Mouse (Mus musculus) kidney, postnatal 0 days (tissue): Measurements from ENCODE around the gene Mrpl37. TPM values are rescaled to one million over a fixed set of nuclear protein-coding genes. Genes with fewer than 3 reads are reported as not detected.

Experiments used
- ATAC-seq: fragments of 200-750 bp; cut with Nextera tagmentation; replicated peaks from 2 replicates; pipeline ENCODE4 v1.8.0; 2017; ENCODE audit warnings: low read depth, moderate number of reproducible peaks, moderate TSS enrichment, moderate library complexity; ENCODE audit not compliant: low FRiP score
- DNase-seq: peaks from one replicate; pipeline ENCODE4 v3.0.0-alpha.2; 2016; ENCODE audit warnings: low spot score
- H3K27ac ChIP-seq: fragments of 300-500 bp; sonication (generic); 2 replicates; pipeline ENCODE4 v1.5.1; 2014; ENCODE audit warnings: mild to moderate bottlenecking
- H3K27me3 ChIP-seq: fragments of 300-500 bp; sonication (generic); 2 replicates; pipeline ENCODE4 v1.6.1; 2014; ENCODE audit warnings: low read length, mixed read lengths; ENCODE audit not compliant: insufficient read depth
- H3K36me3 ChIP-seq: fragments of 300-500 bp; sonication (generic); 2 replicates; pipeline ENCODE4 v1.6.1; 2014; ENCODE audit warnings: low read length, mixed read lengths; ENCODE audit not compliant: insufficient read depth
- H3K4me1 ChIP-seq: fragments of 300-500 bp; sonication (generic); replicated peaks from 2 replicates; pipeline ENCODE4 v1.6.1; 2014; ENCODE audit warnings: antibody characterized with exemption, low read length, mixed read lengths; ENCODE audit not compliant: insufficient read depth
- H3K4me2 ChIP-seq: fragments of 300-500 bp; sonication (generic); 2 replicates; pipeline ENCODE4 v1.6.1; 2014; ENCODE audit warnings: mild to moderate bottlenecking, low read length, moderate library complexity, mixed read lengths
- H3K4me3 ChIP-seq: fragments of 300-500 bp; sonication (generic); replicated peaks from 2 replicates; pipeline ENCODE4 v1.5.1; 2014; ENCODE audit warnings: low read depth, low read length
- H3K9ac ChIP-seq: fragments of 300-500 bp; sonication (generic); 2 replicates; pipeline ENCODE4 v1.6.1; 2014; ENCODE audit warnings: low read depth, low read length
- H3K9me3 ChIP-seq: fragments of 300-500 bp; sonication (generic); replicated peaks from 2 replicates; pipeline ENCODE4 v1.6.1; 2016; ENCODE audit warnings: low read length, inconsistent platforms, mixed read lengths
- CTCF ChIP-seq: IDR thresholded peaks from 2 replicates; pipeline ENCODE4 v1.5.1; 2016; ENCODE audit warnings: antibody characterized with exemption, low read depth, mild to moderate bottlenecking, moderate library complexity
- WGBS: fragments of 180-500 bp; shearing (Covaris S2); extraction: QIAGEN DNeasy Blood & Tissue Kit; methylation state at CpG from one replicate; pipeline ENCODE4 v1.1.7; 2014; 5-methylcytosine and 5-hydroxymethylcytosine counted together
- polyA plus RNA-seq: library from polyadenylated mRNA; unstranded; fragments of >200 nt; fragmentation: Nextera tagmentation; extraction: Ambion mirVana; gene quantifications from 2 replicates; pipeline ENCODE4 v1.2.1, GENCODE M21; 2015

Gene Mrpl37
- polyA plus RNA-seq, 1 experiment from 2014 or later, result 94.1 TPM

DNA sequence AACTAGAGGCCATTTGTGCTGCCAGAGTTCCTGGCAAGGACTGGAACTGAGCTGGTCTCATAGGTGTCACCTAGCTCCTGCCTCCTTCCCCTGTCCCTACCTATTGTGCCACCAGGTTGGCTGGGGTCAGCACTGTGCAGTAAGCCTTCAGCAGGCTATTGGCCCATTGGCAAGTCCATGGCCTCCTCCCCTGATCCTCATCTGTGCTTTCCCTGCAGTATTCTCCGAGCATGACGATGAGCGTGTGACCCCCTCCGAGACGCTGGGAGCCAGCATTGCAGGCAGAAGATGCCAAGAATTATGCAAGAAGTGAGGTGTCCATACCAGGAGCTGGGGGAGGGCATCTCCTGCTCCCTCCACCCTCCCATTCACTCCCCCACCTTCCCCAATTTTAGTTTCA, 18.9 kb downstream of the Mrpl37 start:
- WGBS, result 77% methylated on average over 5 of the region's 5 CpGs
- peaks cover 39% of the 10 kb centered on the region for H3K36me3 ChIP-seq
- no peak for TF ChIP-seq CTCF

DNA sequence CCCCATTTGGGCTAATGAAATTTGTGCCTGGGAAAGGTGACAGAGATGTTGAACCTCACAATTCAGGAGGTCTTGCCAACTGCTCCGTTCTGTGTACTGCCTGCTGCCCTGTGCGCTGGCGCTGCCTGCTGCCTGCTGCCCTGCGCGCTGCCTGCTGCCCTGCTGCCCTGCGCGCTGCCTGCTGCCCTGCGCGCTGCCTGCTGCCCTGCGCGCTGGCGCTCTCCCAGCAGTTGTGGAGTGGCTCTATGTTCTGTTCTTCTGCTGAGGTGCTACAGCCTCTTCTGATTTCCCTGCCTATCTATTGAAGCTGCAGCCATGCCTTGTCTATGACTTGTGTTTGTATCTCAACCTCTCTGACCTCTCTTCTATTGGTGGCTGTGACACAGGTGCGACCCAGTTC, 21.5 kb downstream of the Mrpl37 start:
- ATAC-seq (no peak), DNase-seq (no peak)
- Histone ChIP-seq H3K27me3 (no peaks in the 10 kb centered on the region), H3K9ac (no peak overlapping the region), H3K4me2 (no peak overlapping the region), H3K9me3 (no peaks in the 10 kb centered on the region), H3K4me1 (no peaks in the 10 kb centered on the region), H3K27ac (no peak overlapping the region), H3K4me3 (no peak overlapping the region), H3K36me3 (peaks cover 52% of the 10 kb centered on the region)
- no peak for TF ChIP-seq CTCF
- 95% methylated on average over 13 of the region's 13 CpGs for WGBS

More for the DNA sequence above, 18.9 kb downstream of the Mrpl37 start:
- no peak overlapping the region for H3K9ac ChIP-seq
- no peak overlapping the region for H3K4me3 ChIP-seq
- no peaks in the 10 kb centered on the region for H3K27me3 ChIP-seq
- no peak overlapping the region for H3K4me2 ChIP-seq
- no peaks in the 10 kb centered on the region for H3K9me3 ChIP-seq
- no peaks in the 10 kb centered on the region for H3K4me1 ChIP-seq
- DNase-seq, result no peak
- no peak for ATAC-seq
- no peak overlapping the region for H3K27ac ChIP-seq

DNA sequence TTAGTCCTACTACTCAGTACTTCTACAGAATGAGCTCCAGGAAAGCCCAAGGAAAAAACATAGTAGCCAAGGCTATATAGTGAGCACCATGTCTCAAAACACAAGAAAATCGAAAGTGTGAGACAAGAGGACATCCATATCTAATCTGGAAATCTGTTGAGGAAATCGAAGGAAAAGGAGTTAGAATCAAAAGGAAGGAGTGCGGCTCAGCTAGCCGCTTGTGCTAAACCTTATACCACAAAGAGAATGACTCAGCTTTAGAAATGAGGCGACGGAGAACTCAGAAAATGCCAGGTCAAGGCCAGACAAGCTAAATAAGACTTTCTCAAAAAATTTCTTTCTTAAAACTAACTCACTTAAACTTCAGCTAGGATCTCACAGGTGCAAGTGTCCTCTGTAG, 24.4 kb downstream of the Mrpl37 start:
- Histone ChIP-seq H3K27ac (no peak overlapping the region), H3K4me2 (no peak overlapping the region), H3K4me1 (no peaks in the 10 kb centered on the region), H3K4me3 (no peak overlapping the region), H3K36me3 (peaks cover 59% of the 10 kb centered on the region), H3K9ac (no peak overlapping the region), H3K27me3 (no peaks in the 10 kb centered on the region), H3K9me3 (no peaks in the 10 kb centered on the region)
- DNase-seq (no peak), ATAC-seq (no peak)
- no peak for TF ChIP-seq CTCF
- 94% methylated on average over 6 of the region's 6 CpGs for WGBS

DNA sequence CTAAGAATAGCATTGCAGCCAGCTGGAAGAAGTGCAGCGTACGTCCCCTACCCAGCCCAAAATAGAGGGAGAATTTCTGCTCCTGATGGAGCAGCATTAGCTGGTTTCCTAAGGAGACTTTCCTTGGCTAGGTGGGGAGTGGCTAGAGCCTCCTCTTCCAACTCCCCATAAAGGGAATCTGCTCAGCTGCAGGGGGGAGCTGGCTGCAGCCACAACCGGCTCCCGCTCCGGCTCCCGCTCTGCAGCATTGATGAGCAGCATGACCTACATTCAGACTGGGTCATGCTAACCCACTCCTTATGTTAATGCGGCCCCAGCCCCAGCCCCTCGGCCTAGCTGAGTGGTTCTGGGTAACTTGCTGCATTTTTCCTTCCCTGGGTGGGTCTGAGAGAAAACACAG, 27.4 kb downstream of the Mrpl37 start:
- ATAC-seq, result no peak
- no peak overlapping the region for H3K27ac ChIP-seq
- no peak overlapping the region for H3K4me2 ChIP-seq
- H3K36me3 ChIP-seq, result peaks cover 53% of the 10 kb centered on the region
- no peaks in the 10 kb centered on the region for H3K4me1 ChIP-seq
- 77% methylated on average over 8 of the region's 8 CpGs for WGBS
- H3K9me3 ChIP-seq, result no peaks in the 10 kb centered on the region
- no peaks in the 10 kb centered on the region for H3K27me3 ChIP-seq
- H3K9ac ChIP-seq, result no peak overlapping the region
- no peak for TF ChIP-seq CTCF
- DNase-seq, result no peak
- no peak overlapping the region for H3K4me3 ChIP-seq

DNA sequence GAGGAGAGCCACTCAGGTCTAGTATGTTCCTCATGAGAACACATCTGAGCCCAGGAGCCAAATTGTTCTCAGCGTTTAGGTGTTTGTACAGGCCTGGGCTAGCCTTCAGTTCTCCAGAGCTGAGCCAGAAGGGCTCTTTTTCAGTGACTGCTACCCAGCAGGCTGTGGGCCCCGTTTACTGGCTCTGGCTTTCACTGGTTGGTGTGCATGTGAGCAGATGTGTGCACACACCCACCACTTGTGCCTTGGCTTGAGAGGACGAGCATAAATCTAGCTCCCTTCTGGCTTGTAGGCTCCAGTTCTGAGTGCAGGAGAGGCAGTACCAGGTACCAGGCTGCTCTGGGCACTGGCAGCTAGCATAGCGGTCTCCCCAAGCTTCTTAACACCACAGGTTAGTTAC, 28.4 kb downstream of the Mrpl37 start:
- no peak overlapping the region for H3K4me3 ChIP-seq
- WGBS, result 85% methylated on average over 4 of the region's 4 CpGs
- H3K4me2 ChIP-seq, result no peak overlapping the region
- TF ChIP-seq CTCF, result no peak
- ATAC-seq (no peak), DNase-seq (no peak)
- no peaks in the 10 kb centered on the region for H3K27me3 ChIP-seq
- H3K36me3 ChIP-seq, result peaks cover 52% of the 10 kb centered on the region
- no peaks in the 10 kb centered on the region for H3K4me1 ChIP-seq
- H3K9me3 ChIP-seq, result no peaks in the 10 kb centered on the region
- no peak overlapping the region for H3K9ac ChIP-seq
- no peak overlapping the region for H3K27ac ChIP-seq

DNA sequence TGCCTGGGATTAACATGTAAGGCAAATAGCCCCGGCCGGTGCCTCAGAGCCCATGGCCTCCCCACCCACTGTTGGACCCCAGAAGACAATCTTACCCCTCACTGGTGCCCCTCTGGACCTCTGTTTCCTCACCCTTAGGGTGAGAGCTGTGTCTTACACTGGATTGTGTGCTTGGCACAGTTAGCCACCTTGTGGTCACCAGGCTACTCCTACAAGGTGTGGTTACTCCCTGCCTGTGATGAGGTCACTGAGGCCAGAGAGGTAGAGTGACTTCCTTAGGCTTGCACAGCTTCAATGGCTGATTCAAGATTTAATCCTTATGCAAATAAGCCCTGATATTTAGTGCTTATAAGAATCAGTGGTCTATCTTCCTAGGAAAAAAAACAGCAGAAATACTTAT, 29.7 kb downstream of the Mrpl37 start:
- H3K27ac ChIP-seq, result no peak overlapping the region
- no peaks in the 10 kb centered on the region for H3K4me1 ChIP-seq
- ATAC-seq (peak; percentile 60; the same call in 1 of the 2 replicates), DNase-seq (no peak)
- peaks cover 56% of the 10 kb centered on the region for H3K36me3 ChIP-seq
- peak; percentile 33; the same call in 1 of the 2 replicates for TF ChIP-seq CTCF
- H3K4me3 ChIP-seq, result no peak overlapping the region
- H3K9me3 ChIP-seq, result no peaks in the 10 kb centered on the region
- no peak overlapping the region for H3K4me2 ChIP-seq
- H3K27me3 ChIP-seq, result no peaks in the 10 kb centered on the region
- WGBS, result 78% methylated on average over 2 of the region's 2 CpGs
- no peak overlapping the region for H3K9ac ChIP-seq

DNA sequence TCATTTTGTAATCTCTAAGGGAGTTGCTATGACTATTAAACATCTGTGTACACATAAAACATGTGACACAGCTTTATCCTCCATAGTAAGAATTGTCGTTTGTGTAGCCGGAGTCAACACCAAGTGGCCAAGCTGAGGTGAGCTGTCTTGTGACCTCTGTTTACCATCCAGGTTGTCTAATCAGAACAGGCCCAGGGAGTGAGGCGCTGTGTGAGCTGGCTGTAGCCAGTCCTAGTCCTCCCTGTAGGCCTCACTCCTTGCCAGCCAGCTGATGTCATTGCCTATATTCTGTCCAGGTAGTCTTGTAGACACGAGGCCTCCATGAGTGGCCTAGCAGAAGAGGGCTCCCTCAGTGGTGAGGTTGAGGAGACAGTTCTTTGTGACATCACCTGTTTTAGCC, 31.0 kb downstream of the Mrpl37 start:
- DNase-seq, result no peak
- peaks cover 63% of the 10 kb centered on the region for H3K36me3 ChIP-seq
- H3K4me2 ChIP-seq, result no peak overlapping the region
- no peak overlapping the region for H3K4me3 ChIP-seq
- WGBS, result 85% methylated on average over 4 of the region's 4 CpGs
- no peaks in the 10 kb centered on the region for H3K9me3 ChIP-seq
- H3K27me3 ChIP-seq, result no peaks in the 10 kb centered on the region
- TF ChIP-seq CTCF, result no peak
- no peak overlapping the region for H3K27ac ChIP-seq
- no peak; the same call in 1 of the 2 replicates for ATAC-seq
- H3K9ac ChIP-seq, result no peak overlapping the region
- H3K4me1 ChIP-seq, result no peaks in the 10 kb centered on the region
